Mouse (Mus musculus) gonadal fat pad, adult 2 months (tissue): ENCODE results near the gene Kif21a. TPM values are rescaled to one million over a fixed set of nuclear protein-coding genes. Genes with fewer than 3 reads are reported as not detected.

Experiments used
- DNase-seq: peaks from one replicate; pipeline ENCODE4 v3.0.0-alpha.2; 2012; ENCODE audit warnings: low read depth
- polyA plus RNA-seq: library from polyadenylated mRNA; depleted of rRNA; stranded (reverse); fragments of >200 nt; gene quantifications from 2 replicates; pipeline ENCODE4 v1.2.3, GENCODE M21; 2012; rRNA removed

Kif21a gene
- polyA plus RNA-seq, 1 experiment: 8.9 TPM

GRCm38 (mm10) chr15:90938469-90938868, 111.3 kb downstream of the Kif21a start:
- no peak for DNase-seq

DNA sequence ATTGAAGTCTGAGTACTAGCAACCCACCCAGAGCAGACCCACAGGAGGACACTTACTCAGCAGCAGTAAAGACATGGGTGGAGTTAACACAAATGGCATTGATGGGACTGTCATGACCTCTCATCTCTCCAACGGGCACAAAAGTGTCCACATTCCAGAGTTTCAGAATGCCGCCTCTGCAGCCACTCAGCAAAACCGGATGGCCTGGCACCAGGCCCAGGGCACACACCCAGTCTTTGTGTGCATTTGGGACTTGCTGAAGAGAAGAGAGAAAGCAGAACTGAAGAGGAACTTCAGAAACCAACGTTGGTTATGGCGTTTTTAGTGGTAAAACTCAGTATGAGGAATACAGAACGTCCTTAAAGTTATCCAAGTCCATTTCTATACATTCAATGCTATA, 114.2 kb downstream of the Kif21a start:
- no peak for DNase-seq

DNA sequence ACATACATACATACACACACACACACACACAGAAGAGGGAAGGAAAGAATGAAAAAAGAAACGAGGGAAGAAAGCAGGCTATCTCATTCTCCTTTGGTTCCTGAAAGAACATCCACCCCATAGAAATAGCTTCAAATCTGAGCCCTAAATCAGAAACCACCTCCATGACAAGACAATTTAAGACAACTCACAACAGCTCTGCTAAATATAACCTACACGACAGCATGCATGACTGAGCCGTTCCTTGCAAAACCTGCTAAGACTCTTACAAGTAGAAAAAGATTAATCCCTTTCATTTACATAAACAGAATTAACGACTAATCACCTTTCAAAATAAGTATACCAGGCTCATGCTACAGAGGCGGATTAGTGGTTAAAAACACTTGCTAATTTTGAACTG, 118.3 kb downstream of the Kif21a start:
- no peak for DNase-seq

GRCm38 (mm10) chr15:90929043-90929442, 120.7 kb downstream of the Kif21a start:
- no peak for DNase-seq

DNA sequence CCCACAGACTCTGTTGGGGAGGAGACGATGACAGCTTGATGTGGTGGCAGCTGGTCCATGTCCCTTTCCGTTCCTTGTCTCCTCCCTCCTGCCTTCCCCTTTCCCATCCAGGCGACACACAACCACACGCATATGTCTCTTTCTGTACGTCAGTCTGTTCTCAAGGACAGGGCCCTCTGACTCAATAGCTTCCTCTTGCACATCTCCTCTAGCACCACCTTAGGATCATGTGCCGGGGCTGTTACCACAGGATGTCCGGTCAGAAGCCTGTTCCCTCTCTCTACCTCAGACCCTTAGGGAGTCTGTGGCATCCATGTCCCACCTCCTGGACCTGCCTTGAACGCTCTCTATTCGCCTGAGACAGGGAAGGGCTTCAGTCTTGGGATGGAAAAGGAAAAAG, 153.3 kb downstream of the Kif21a start:
- DNase-seq: no peak

DNA sequence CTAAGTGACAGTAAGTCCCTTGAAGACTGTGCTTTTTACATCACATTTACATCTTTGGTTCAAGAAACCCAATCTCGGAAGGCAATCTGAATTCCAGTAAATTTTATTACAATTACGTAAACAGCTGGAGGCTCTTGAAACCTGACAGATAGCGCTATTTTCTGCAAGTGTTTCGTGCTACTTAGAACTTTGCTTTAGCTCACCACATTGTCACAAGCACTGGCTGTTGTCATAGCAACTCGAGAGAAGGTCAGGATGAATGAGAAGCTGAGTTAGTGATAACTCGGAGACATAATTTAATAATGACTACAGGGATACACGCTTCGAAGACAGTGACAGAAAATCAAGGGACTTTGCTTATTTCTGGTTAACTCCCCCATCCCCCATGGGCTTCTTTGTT, 162.3 kb downstream of the Kif21a start:
- DNase-seq: no peak

Other genes with a start within 250 kb of the Kif21a start
- gene Abcd2, start 141.9 kb upstream of the Kif21a start, polyA plus RNA-seq: 67.7 and 80.2 TPM in 2 replicates
- not detected in 2 replicates for gene CN725425, start 149.5 kb upstream of the Kif21a start, polyA plus RNA-seq